Mouse (Mus musculus) retina, adult 2 months (tissue): ENCODE measurements at regions not wholly inside any gene's neighbourhood (a gene's known extent, or its start where the extent isn't known, plus 50 kb on each side); places are given as distances from the start of the nearest gene placed in this dataset.

Experiments
- DNase-seq: peaks from one replicate; pipeline ENCODE4 v3.0.0-alpha.2; 2012; ENCODE audit warnings: low read depth, low spot score

GRCm38 (mm10) chr9:76734387-76734786 lies 167.5 kb upstream of the Fam83b start:
- DNase-seq, result no peak

- no peak for DNase-seq
Measured at GRCm38 (mm10) chr9:76733812-76734211, 166.9 kb upstream of the Fam83b start.

GRCm38 (mm10) chr9:76722881-76723280 lies 156.0 kb upstream of the Fam83b start:
- DNase-seq, result no peak

- DNase-seq, result no peak
Measured at GRCm38 (mm10) chr9:76715852-76716251, 148.9 kb upstream of the Fam83b start.

- no peak for DNase-seq
Measured at GRCm38 (mm10) chr9:76706451-76706850, 139.5 kb upstream of the Fam83b start.

GRCm38 (mm10) chr9:76705786-76706185 lies 138.9 kb upstream of the Fam83b start:
- no peak for DNase-seq

- DNase-seq, result no peak
Measured at GRCm38 (mm10) chr9:76695547-76695946, 128.6 kb upstream of the Fam83b start.

GRCm38 (mm10) chr9:76692976-76693375 lies 126.1 kb upstream of the Fam83b start:
- no peak for DNase-seq

GRCm38 (mm10) chr9:76660848-76661247 lies 93.9 kb upstream of the Fam83b start:
- peak; percentile 18 for DNase-seq

- no peak for DNase-seq
Measured at GRCm38 (mm10) chr9:76659798-76660197, 92.9 kb upstream of the Fam83b start.

GRCm38 (mm10) chr9:76653311-76653710 lies 86.4 kb upstream of the Fam83b start:
- no peak for DNase-seq

- DNase-seq, result no peak
Measured at GRCm38 (mm10) chr9:76649484-76649883, 82.6 kb upstream of the Fam83b start.

- no peak for DNase-seq
Measured at GRCm38 (mm10) chr9:76646383-76646782, 79.5 kb upstream of the Fam83b start.
